Mouse (Mus musculus): ENCODE data around the gene Trabd2b.

Trabd2b gene

GRCm38 (mm10) chr4:114453101-114453500, 46.6 kb downstream of the Trabd2b start:
- no peak for DNase-seq

- DNase-seq, result no peak
Observed at GRCm38 (mm10) chr4:114454016-114454415, 47.5 kb downstream of the Trabd2b start.

- DNase-seq, result peak; percentile 78
Observed at GRCm38 (mm10) chr4:114454495-114455186, 48.1 kb downstream of the Trabd2b start.

GRCm38 (mm10) chr4:114457111-114457510, 50.6 kb downstream of the Trabd2b start:
- DNase-seq, result peak; percentile 70

- DNase-seq, result no peak
Observed at GRCm38 (mm10) chr4:114459591-114459990, 53.1 kb downstream of the Trabd2b start.

GRCm38 (mm10) chr4:114460401-114460800, 53.9 kb downstream of the Trabd2b start:
- no peak for DNase-seq

GRCm38 (mm10) chr4:114461093-114461492, 54.6 kb downstream of the Trabd2b start:
- no peak for DNase-seq

- DNase-seq, result peak; percentile 57
Observed at GRCm38 (mm10) chr4:114465641-114466040, 59.1 kb downstream of the Trabd2b start.

GRCm38 (mm10) chr4:114467371-114468094, 61.0 kb downstream of the Trabd2b start:
- DNase-seq, result peak; percentile 72

GRCm38 (mm10) chr4:114468095-114468429, 61.5 kb downstream of the Trabd2b start:
- no peak for DNase-seq

- no peak for DNase-seq
Observed at GRCm38 (mm10) chr4:114469881-114470280, 63.4 kb downstream of the Trabd2b start.

- DNase-seq, result peak; percentile 73
Observed at GRCm38 (mm10) chr4:114472143-114472542, 65.6 kb downstream of the Trabd2b start.

- DNase-seq, result no peak
Observed at GRCm38 (mm10) chr4:114476316-114476715, 69.8 kb downstream of the Trabd2b start.

GRCm38 (mm10) chr4:114477082-114477771, 70.7 kb downstream of the Trabd2b start:
- no peak for DNase-seq

- no peak for DNase-seq
Observed at GRCm38 (mm10) chr4:114481518-114481917, 75.0 kb downstream of the Trabd2b start.

- DNase-seq, result no peak
Observed at GRCm38 (mm10) chr4:114484173-114484572, 77.6 kb downstream of the Trabd2b start.

GRCm38 (mm10) chr4:114485996-114486395, 79.5 kb downstream of the Trabd2b start:
- DNase-seq, result no peak

GRCm38 (mm10) chr4:114486885-114487531, 80.5 kb downstream of the Trabd2b start:
- DNase-seq, result no peak

GRCm38 (mm10) chr4:114487701-114488100, 81.2 kb downstream of the Trabd2b start:
- no peak for DNase-seq

GRCm38 (mm10) chr4:114492157-114492556, 85.6 kb downstream of the Trabd2b start:
- DNase-seq, result no peak

- DNase-seq, result no peak
Observed at GRCm38 (mm10) chr4:114494035-114494434, 87.5 kb downstream of the Trabd2b start.

GRCm38 (mm10) chr4:114495688-114496426, 89.3 kb downstream of the Trabd2b start:
- DNase-seq, result no peak

GRCm38 (mm10) chr4:114499650-114500049, 93.1 kb downstream of the Trabd2b start:
- no peak for DNase-seq

Data from kidney, postnatal 10 days (tissue).